Mouse (Mus musculus): ENCODE data around the gene C5ar1.

C5ar1 gene

DNA sequence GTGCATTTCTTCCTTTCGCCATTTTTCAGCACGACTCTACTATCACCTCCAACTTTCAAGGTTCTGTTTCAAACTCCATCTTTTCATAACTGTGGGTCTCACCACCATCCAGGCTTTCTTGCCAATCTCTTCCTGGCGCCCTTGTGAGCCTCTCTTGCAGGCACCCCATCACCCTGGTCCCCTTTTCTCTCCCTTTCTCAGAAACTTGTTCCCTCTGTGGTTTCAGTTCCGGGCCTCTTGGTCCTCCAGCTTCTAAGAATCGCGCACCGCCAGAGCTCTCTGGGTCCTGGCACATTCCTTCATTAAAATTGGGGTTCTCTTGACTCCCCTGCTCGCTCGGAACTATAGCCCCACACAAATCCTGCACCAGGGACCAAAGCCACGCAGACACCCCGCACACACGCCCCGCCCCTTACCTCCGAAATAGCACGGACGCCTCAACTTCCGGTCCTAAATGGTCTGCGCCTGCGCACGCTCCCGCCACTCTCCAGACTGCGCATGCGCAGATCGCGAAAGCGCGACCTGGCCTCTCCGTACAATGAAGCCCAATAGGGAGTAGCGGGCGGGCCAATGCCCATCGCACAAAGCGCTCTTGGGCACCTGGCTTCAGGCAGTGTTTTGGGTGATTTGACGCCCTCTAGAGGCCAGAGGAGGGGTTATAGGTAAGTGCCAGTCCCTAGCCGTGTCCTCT, 37.6 kb downstream of the C5ar1 start, which contains the start of gene Dhx34:
Gene Dhx34 (minus strand): TSS at position 456 of the 691 bp plus-strand sequence.
- DNase-seq (ENCODE audit: extremely low spot score): peak; percentile 97

GRCm38 (mm10) chr7:16213986-16214385, 45.4 kb downstream of the C5ar1 start:
- DNase-seq (ENCODE audit: extremely low spot score): no peak

GRCm38 (mm10) chr7:16213196-16213595, 46.1 kb downstream of the C5ar1 start:
- no peak for DNase-seq (ENCODE audit: extremely low spot score)

DNA sequence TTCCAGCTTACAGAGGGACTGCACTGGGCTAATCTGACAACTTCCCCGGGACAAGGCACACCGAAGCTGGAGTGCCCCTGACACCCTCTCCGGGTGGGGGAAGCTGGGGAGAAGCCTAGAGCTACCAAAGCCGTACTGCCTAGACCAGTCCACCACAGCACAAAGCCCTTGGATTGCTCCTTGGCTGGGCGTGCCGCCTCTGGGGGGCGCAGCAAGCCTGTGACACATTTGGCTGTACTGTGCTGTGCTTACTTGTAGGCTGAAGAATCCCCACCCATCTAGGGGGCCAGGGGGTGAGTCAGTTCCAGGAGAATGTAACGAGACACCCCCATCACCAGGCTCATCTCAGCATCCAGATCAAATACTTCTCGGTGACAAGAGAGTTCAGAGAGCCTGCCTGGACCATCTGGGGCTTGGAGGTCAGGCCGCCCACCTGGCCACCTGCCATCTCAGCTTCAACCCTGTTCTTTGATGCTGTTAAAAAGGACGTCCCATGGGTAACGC, 48.4 kb downstream of the C5ar1 start:
- peak; percentile 8 for DNase-seq (ENCODE audit: extremely low spot score)

DNA sequence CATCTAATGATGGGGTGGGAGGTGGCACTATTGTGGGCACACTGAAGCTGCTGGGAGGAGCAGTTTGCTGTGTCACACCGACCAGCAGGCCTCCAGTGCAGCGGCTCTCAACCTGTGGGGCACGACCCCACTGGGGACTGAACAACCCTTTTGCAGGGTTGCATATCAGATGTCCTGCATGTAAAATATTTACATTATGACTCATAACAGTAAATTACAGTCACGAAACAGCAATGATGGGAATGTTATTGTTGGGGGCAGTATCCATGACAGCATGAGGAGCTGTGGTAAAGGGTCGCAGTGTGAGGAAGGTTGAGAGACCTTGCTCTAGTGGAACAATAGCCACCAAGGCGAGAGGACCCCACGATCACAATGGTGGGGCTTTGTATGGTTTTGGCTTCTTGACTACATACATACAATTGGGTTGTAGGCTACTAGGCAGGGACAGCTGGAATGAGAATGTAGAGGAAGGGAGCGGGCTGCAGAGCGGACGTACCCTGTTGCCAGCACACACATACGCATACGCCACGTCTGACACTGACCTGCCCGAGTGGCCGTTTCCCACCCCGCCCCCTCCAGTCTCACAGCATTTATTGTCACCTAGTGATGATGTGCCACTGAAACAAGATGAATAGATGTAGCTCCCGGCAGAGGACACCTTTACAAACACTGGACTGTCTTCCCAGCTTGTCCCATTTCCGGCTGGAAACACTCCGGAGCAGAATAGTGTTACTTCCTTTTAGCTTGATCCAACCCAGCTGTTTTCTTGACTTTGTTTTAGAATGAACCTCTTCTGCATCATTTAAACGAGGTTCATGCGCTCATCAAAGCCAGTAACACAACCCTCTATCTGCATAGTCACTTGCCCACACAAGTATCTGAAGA, 50.3 kb downstream of the C5ar1 start:
- DNase-seq (ENCODE audit: extremely low spot score): no peak

DNA sequence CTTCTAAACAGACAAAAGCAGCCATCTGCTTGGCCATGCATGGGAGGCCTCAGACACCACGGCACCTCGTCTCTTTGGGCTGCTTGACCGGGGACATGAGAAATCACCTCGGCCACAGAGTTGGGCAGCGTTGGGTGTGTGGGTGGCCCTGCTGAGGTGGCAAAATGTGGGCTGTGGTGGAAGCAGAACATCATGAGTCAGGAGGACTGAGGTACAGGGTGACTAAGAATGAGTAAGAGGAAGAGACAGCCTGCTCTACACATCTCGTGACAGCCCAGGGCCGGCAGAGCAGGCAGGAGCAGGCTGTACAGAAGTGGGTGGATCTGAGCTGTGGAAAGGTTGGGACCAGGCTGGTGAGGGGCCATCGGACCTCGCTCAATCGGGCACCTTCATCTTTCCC, 51.8 kb downstream of the C5ar1 start:
- no peak for DNase-seq (ENCODE audit: extremely low spot score)

DNA sequence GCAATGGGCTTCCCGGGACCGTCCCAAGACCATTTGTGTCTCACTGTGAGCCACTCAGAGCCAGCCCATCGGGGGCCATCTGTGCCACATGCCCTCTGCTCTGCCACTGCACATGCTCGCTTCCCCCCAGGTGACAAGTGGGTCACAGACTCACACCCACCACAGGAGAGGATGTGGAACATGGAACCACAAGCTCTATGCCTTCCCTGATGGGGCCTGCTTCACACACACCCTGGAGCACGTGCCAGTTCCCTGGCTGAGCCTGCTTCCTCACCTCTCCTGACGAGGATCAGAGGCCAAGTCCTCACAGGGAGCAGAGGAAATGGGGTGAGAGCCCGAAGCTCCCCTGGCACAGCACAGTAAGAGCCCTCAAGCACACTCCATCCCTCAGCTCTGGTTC, 52.3 kb downstream of the C5ar1 start:
- DNase-seq (ENCODE audit: extremely low spot score): no peak

- DNase-seq (ENCODE audit: extremely low spot score): no peak
These were observed 54.5 kb downstream of the C5ar1 start for GRCm38 (mm10) chr7:16204791-16205190.

GRCm38 (mm10) chr7:16203505-16203903, 55.8 kb downstream of the C5ar1 start:
- DNase-seq (ENCODE audit: extremely low spot score): no peak

GRCm38 (mm10) chr7:16202756-16203504, 56.4 kb downstream of the C5ar1 start:
- no peak for DNase-seq (ENCODE audit: extremely low spot score)

DNA sequence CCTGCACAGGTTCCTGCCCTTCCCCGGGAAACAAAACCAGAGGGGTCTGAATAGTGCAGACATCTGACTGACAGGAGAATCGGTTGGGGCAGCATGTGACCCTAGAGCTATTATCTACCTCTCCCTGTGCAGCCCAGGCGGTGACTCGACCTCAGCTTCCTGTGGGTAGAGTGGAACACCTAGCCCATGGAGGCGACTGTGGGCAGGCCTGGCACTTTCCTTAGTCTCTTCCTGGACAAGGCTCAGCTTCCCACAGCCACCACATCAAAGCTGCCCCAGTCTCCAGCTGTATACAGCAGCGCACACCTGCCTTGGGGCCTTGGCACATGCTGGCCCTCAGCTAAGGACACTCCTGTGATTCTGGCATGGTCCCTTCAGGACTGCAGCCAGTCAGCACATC, 58.2 kb downstream of the C5ar1 start:
- no peak for DNase-seq (ENCODE audit: extremely low spot score)

DNA sequence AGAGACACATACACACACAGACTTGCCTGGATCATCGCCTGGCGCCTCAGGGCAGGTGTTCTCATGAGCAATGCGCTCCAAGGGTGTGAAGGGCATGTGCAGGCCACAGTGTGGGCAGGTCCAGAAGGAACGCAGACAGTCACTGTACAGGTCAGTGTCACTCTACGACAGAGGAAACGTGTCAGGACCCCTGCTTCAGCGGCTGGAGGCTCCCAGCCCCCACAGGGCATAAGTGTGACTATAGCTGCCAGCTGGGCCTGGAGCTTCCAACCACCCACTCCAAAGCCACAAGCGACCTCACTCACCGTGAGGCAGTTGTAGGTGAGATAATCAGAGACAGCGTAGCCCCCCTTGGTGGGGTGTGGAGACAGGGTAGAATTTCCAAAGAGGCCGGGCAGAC, 60.8 kb downstream of the C5ar1 start:
- DNase-seq (ENCODE audit: extremely low spot score): no peak

DNA sequence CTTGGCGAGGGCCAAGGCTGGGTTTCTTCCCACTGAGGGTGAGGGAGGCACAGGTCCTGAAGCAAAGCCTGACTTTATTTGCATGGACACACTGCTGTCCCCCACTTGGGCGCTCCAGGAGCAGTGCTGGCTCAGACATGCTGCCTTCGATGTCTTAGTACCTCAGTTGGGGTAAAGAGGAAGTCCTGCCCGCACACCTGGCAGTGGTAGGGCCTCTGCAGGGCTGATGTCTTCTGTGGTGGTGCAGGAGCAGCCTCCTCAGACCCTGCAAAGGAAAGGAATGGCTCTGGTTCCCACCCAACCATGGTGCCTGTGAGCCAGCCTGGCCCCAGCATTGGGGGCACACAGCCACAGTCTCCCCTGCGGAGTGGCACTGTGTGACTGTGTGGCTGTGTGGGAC, 62.2 kb downstream of the C5ar1 start:
- no peak for DNase-seq (ENCODE audit: extremely low spot score)

Measured in embryo, embryonic 9.5 days (tissue).